Mouse (Mus musculus) intestine, embryonic 14.5 days (tissue): ENCODE data around the gene Coq10a. TPM values are rescaled to one million over a fixed set of nuclear protein-coding genes. Genes with fewer than 3 reads are reported as not detected.
"Not testable (repeated sequence)": the region's sequence is repeated elsewhere in the genome, so short reads cannot be mapped to it uniquely, and the experiment has no call there.

Experiments
- ATAC-seq: fragments of 200-750 bp; cut with Nextera tagmentation; replicated peaks from 2 replicates; pipeline ENCODE4 v1.8.0; 2017; ENCODE audit warnings: low read depth, moderate number of reproducible peaks, moderate TSS enrichment, moderate library complexity; ENCODE audit not compliant: low FRiP score, low TSS enrichment
- DNase-seq: peaks from one replicate; pipeline ENCODE4 v3.0.0-alpha.2; 2018; ENCODE audit warnings: low spot score
- H3K27ac ChIP-seq: fragments of 300-500 bp; sonication (generic); 2 replicates; pipeline ENCODE4 v1.5.1; 2014; ENCODE audit warnings: low read depth, mild to moderate bottlenecking, control low read depth
- H3K27me3 ChIP-seq: fragments of 300-500 bp; sonication (generic); replicated peaks from 2 replicates; pipeline ENCODE4 v1.6.1; 2014; ENCODE audit warnings: low read length, control low read depth; ENCODE audit not compliant: control insufficient read depth, insufficient read depth
- H3K36me3 ChIP-seq: fragments of 300-500 bp; sonication (generic); 2 replicates; pipeline ENCODE4 v1.6.1; 2014; ENCODE audit warnings: low read length, control low read depth; ENCODE audit not compliant: control insufficient read depth, insufficient read depth
- H3K4me1 ChIP-seq: fragments of 300-500 bp; sonication (generic); replicated peaks from 2 replicates; pipeline ENCODE4 v1.6.1; 2014; ENCODE audit warnings: low read length, control low read depth, mixed read lengths; ENCODE audit not compliant: control insufficient read depth, insufficient read depth
- H3K4me2 ChIP-seq: fragments of 300-500 bp; sonication (generic); 2 replicates; pipeline ENCODE4 v1.6.1; 2014; ENCODE audit warnings: low read length
- H3K4me3 ChIP-seq: fragments of 300-500 bp; sonication (generic); 2 replicates; pipeline ENCODE4 v1.5.1; 2014; ENCODE audit warnings: low read depth, low read length, control low read depth, mixed read lengths
- H3K9ac ChIP-seq: fragments of 300-500 bp; sonication (generic); 2 replicates; pipeline ENCODE4 v1.6.1; 2014; ENCODE audit warnings: mild to moderate bottlenecking, low read length
- H3K9me3 ChIP-seq: fragments of 300-500 bp; sonication (generic); 2 replicates; pipeline ENCODE4 v1.6.1; 2016; ENCODE audit warnings: low read length, control low read depth; ENCODE audit not compliant: control insufficient read depth
- WGBS: fragments of 180-500 bp; shearing (Covaris S2); extraction: QIAGEN DNeasy Blood & Tissue Kit; methylation state at CpG from one replicate; pipeline ENCODE4 v1.1.7; 2014; 5-methylcytosine and 5-hydroxymethylcytosine counted together
- polyA plus RNA-seq: library from polyadenylated mRNA; unstranded; fragments of >200 nt; fragmentation: Nextera tagmentation; extraction: Ambion mirVana; gene quantifications from 2 replicates; pipeline ENCODE4 v1.2.1, GENCODE M21; 2014

The Coq10a gene
- polyA plus RNA-seq, 1 experiment from 2014 or later: 15.7 TPM

- Histone ChIP-seq H3K4me3 (no peak overlapping the region), H3K27ac (no peak overlapping the region), H3K9ac (no peak overlapping the region), H3K9me3 (no peaks in the 10 kb centered on the region), H3K4me1 (peaks cover 15% of the 10 kb centered on the region), H3K4me2 (no peak overlapping the region), H3K27me3 (no peaks in the 10 kb centered on the region), H3K36me3 (peaks cover 5% of the 10 kb centered on the region)
- DNase-seq (peak; percentile 86), ATAC-seq (no peak)
- 1% methylated on average over 4 of the region's 4 CpGs for WGBS
These were observed 33.2 kb downstream of the Coq10a start for GRCm38 (mm10) chr10:128335582-128335981.

GRCm38 (mm10) chr10:128332358-128333249 lies 36.2 kb downstream of the Coq10a start:
- H3K27ac ChIP-seq, H3K27me3 ChIP-seq, H3K4me1 ChIP-seq, H3K9me3 ChIP-seq, ATAC-seq, H3K9ac ChIP-seq, H3K4me3 ChIP-seq, H3K4me2 ChIP-seq, DNase-seq: not testable (repeated sequence)
- peaks cover 17% of the 10 kb centered on the region for H3K36me3 ChIP-seq
- WGBS: 78% methylated on average over 5 of the region's 6 CpGs

GRCm38 (mm10) chr10:128327610-128328009 lies 41.2 kb downstream of the Coq10a start:
- H3K4me2 ChIP-seq: no peak overlapping the region
- H3K4me3 ChIP-seq: no peak overlapping the region
- no peaks in the 10 kb centered on the region for H3K27me3 ChIP-seq
- H3K9me3 ChIP-seq: no peaks in the 10 kb centered on the region
- WGBS: 87% methylated on average over 10 of the region's 10 CpGs
- no peak overlapping the region for H3K9ac ChIP-seq
- no peak overlapping the region for H3K27ac ChIP-seq
- ATAC-seq (no peak), DNase-seq (no peak)
- peaks cover 13% of the 10 kb centered on the region for H3K4me1 ChIP-seq
- H3K36me3 ChIP-seq: peaks cover 45% of the 10 kb centered on the region

GRCm38 (mm10) chr10:128326825-128327224 lies 42.0 kb downstream of the Coq10a start:
- Histone ChIP-seq H3K27ac (no peak overlapping the region), H3K4me2 (no peak overlapping the region), H3K4me3 (no peak overlapping the region), H3K27me3 (no peaks in the 10 kb centered on the region), H3K36me3 (peaks cover 45% of the 10 kb centered on the region), H3K4me1 (peaks cover 13% of the 10 kb centered on the region), H3K9ac (no peak overlapping the region), H3K9me3 (no peaks in the 10 kb centered on the region)
- DNase-seq (no peak), ATAC-seq (no peak)
- WGBS: 92% methylated on average over 8 of the region's 8 CpGs

- peak overlapping the region; percentile 96 for H3K9ac ChIP-seq
- H3K4me3 ChIP-seq: peak overlapping the region; percentile 80
- peak overlapping the region; percentile 94; the same call in 1 of the 2 replicates for H3K27ac ChIP-seq
- DNase-seq (no peak), ATAC-seq (no peak)
- H3K9me3 ChIP-seq: no peaks in the 10 kb centered on the region
- peaks cover 63% of the 10 kb centered on the region for H3K36me3 ChIP-seq
- H3K4me2 ChIP-seq: peak overlapping the region; percentile 83
- 70% methylated on average over 8 of the region's 8 CpGs for WGBS
- peaks cover 16% of the 10 kb centered on the region for H3K4me1 ChIP-seq
- H3K27me3 ChIP-seq: no peaks in the 10 kb centered on the region
These were observed 45.3 kb downstream of the Coq10a start for GRCm38 (mm10) chr10:128323516-128323915.

- Histone ChIP-seq H3K27ac (peak within 1 kb of the TSS; percentile 94), H3K4me2 (peak within 1 kb of the TSS; percentile 83), H3K4me1 (peaks cover 16% of the 10 kb centered on the region), H3K4me3 (peak within 1 kb of the TSS; percentile 80), H3K36me3 (peaks cover 63% of the 10 kb centered on the region), H3K9me3 (no peaks in the 10 kb centered on the region), H3K27me3 (no peaks in the 10 kb centered on the region), H3K9ac (peak within 1 kb of the TSS; percentile 96)
- ATAC-seq: peak; percentile 90
- WGBS: under 1% methylated on average over 40 of the region's 40 CpGs
- peak; percentile 98 for DNase-seq
These were observed 46.4 kb downstream of the Coq10a start, which contains the start of gene Cnpy2 for GRCm38 (mm10) chr10:128322141-128323108. TSS of gene Cnpy2 (plus strand) at chr10:128322459.

GRCm38 (mm10) chr10:128321641-128322040 lies 47.2 kb downstream of the Coq10a start:
- DNase-seq: peak; percentile 58
- ATAC-seq: no peak

GRCm38 (mm10) chr10:128315578-128315977 lies 53.2 kb downstream of the Coq10a start:
- Histone ChIP-seq H3K4me2 (no peak overlapping the region), H3K36me3 (peaks cover 93% of the 10 kb centered on the region), H3K27me3 (no peaks in the 10 kb centered on the region), H3K4me1 (no peaks in the 10 kb centered on the region), H3K27ac (no peak overlapping the region), H3K9ac (no peak overlapping the region), H3K4me3 (no peak overlapping the region), H3K9me3 (no peaks in the 10 kb centered on the region)
- DNase-seq: no peak
- 96% methylated on average over 8 of the region's 8 CpGs for WGBS
- ATAC-seq: no peak

More at GRCm38 (mm10) chr10:128321641-128322040, 47.2 kb downstream of the Coq10a start:
- Histone ChIP-seq H3K4me1 (peaks cover 16% of the 10 kb centered on the region), H3K27ac (peak overlapping the region; percentile 94; the same call in 1 of the 2 replicates), H3K9ac (peak overlapping the region; percentile 96), H3K4me2 (peak overlapping the region; percentile 83), H3K4me3 (peak overlapping the region; percentile 80), H3K9me3 (no peaks in the 10 kb centered on the region), H3K36me3 (peaks cover 63% of the 10 kb centered on the region), H3K27me3 (no peaks in the 10 kb centered on the region)
- WGBS: 51% methylated on average over 12 of the region's 12 CpGs
